In genomic region chr1:54306404-54306803, GRCm38 (mm10) we compare ENCODE assay signal across 14 mouse cellular contexts. TPM values are rescaled to one million over a fixed set of nuclear protein-coding genes. Genes with fewer than 3 reads are reported as not detected.
"Had no signal": no experiment of that assay in that cellular context is flagged by ENCODE, and none has a peak within 500 bp of the region (broad histone marks: within the 10 kb centered on the region; RNA-seq: fewer than 3 reads in every experiment).

No protein-coding gene starts in this region.

- ATAC-seq: hindbrain, postnatal 0 days; midbrain, embryonic 15.5 days had no signal

- DNase-seq: lung, embryonic 14.5 days; lung, postnatal 10 days; thymus, postnatal 4 days had no signal

- H3K9me3 ChIP-seq: limb, embryonic 10.5 days; megakaryocyte, embryonic 14.5 days; midbrain, embryonic 15.5 days; neural tube, embryonic 12.5 days had no signal

- H3K27ac ChIP-seq: hindbrain, postnatal 0 days; kidney, postnatal 0 days; left cerebral cortex, adult 2 months; limb, embryonic 10.5 days; macrophage; midbrain, embryonic 15.5 days; neural tube, embryonic 12.5 days; stomach, postnatal 0 days had no signal

- H3K36me3 ChIP-seq: limb, embryonic 10.5 days; midbrain, embryonic 15.5 days; neural tube, embryonic 12.5 days had no signal

- H3K9ac ChIP-seq: lung, embryonic 14.5 days; midbrain, embryonic 15.5 days; neural tube, embryonic 12.5 days had no signal

- H3K27me3 ChIP-seq: megakaryocyte, embryonic 14.5 days; midbrain, embryonic 15.5 days; neural tube, embryonic 12.5 days had no signal

- H3K4me2 ChIP-seq: liver, embryonic 11.5 days; lung, embryonic 14.5 days; midbrain, embryonic 11.5 days; midbrain, embryonic 15.5 days; neural tube, embryonic 12.5 days had no signal

- H3K4me3 ChIP-seq: left cerebral cortex, adult 2 months; limb, embryonic 10.5 days; megakaryocyte, embryonic 14.5 days; midbrain, embryonic 15.5 days; neural tube, embryonic 12.5 days had no signal

- H3K4me1 ChIP-seq: midbrain, embryonic 15.5 days; neural tube, embryonic 12.5 days had no signal

RNA-seq across cellular contexts. Expression of gene Ccdc150, which starts 55.9 kb away (rescaled TPM):
- polyA plus RNA-seq: macrophage; stomach, postnatal 0 days had no signal
